Mouse (Mus musculus) intestine, embryonic 16.5 days (tissue): ENCODE results near the gene Mt3. TPM values are rescaled to one million over a fixed set of nuclear protein-coding genes. Genes with fewer than 3 reads are reported as not detected.

ENCODE experiments used
- ATAC-seq: fragments of 200-750 bp; cut with Nextera tagmentation; 2 replicates; pipeline ENCODE4 v1.8.0; 2017; ENCODE audit warnings: moderate TSS enrichment, moderate library complexity
- H3K27ac ChIP-seq: fragments of 300-500 bp; sonication (generic); 2 replicates; pipeline ENCODE4 v1.5.1; 2014; ENCODE audit warnings: mild to moderate bottlenecking, low read length
- H3K27me3 ChIP-seq: fragments of 300-500 bp; sonication (generic); replicated peaks from 2 replicates; pipeline ENCODE4 v1.6.1; 2014; ENCODE audit warnings: low read length, control low read depth, mixed read lengths; ENCODE audit not compliant: control insufficient read depth, insufficient read depth
- H3K36me3 ChIP-seq: fragments of 300-500 bp; sonication (generic); 2 replicates; pipeline ENCODE4 v1.6.1; 2014; ENCODE audit warnings: low read length, control low read depth; ENCODE audit not compliant: control insufficient read depth, insufficient read depth
- H3K4me1 ChIP-seq: fragments of 300-500 bp; sonication (generic); 2 replicates; pipeline ENCODE4 v1.6.1; 2014; ENCODE audit warnings: low read length, control low read depth, mixed read lengths; ENCODE audit not compliant: control insufficient read depth, insufficient read depth
- H3K4me2 ChIP-seq: fragments of 300-500 bp; sonication (generic); 2 replicates; pipeline ENCODE4 v1.6.1; 2014; ENCODE audit warnings: low read depth, low read length, control low read depth
- H3K4me3 ChIP-seq: fragments of 300-500 bp; sonication (generic); 2 replicates; pipeline ENCODE4 v1.5.1; 2014; ENCODE audit warnings: mild to moderate bottlenecking, low read length
- H3K9ac ChIP-seq: fragments of 300-500 bp; sonication (generic); 2 replicates; pipeline ENCODE4 v1.6.1; 2014; ENCODE audit warnings: low read depth, low read length
- H3K9me3 ChIP-seq: fragments of 300-500 bp; sonication (generic); 2 replicates; pipeline ENCODE4 v1.6.1; 2016; ENCODE audit warnings: low read length, control low read depth; ENCODE audit not compliant: control insufficient read depth
- WGBS: fragments of 180-500 bp; shearing (Covaris S2); extraction: QIAGEN DNeasy Blood & Tissue Kit; methylation state at CpG from one replicate; pipeline ENCODE4 v1.1.7; 2014; 5-methylcytosine and 5-hydroxymethylcytosine counted together
- polyA plus RNA-seq: library from polyadenylated mRNA; unstranded; fragments of >200 nt; fragmentation: Nextera tagmentation; extraction: Ambion mirVana; gene quantifications from 2 replicates; pipeline ENCODE4 v1.2.1, GENCODE M21; 2015

Gene Mt3
- polyA plus RNA-seq, 1 experiment from 2014 or later = 5.4 TPM

- Histone ChIP-seq H3K4me3 (no peak overlapping the region), H3K27ac (no peak overlapping the region), H3K36me3 (no peaks in the 10 kb centered on the region), H3K4me1 (peaks cover 27% of the 10 kb centered on the region), H3K9me3 (no peaks in the 10 kb centered on the region), H3K27me3 (peaks cover 11% of the 10 kb centered on the region), H3K4me2 (no peak overlapping the region), H3K9ac (no peak overlapping the region)
- WGBS = 67% methylated on average over 13 of the region's 13 CpGs
- ATAC-seq = no peak
Observed at GRCm38 (mm10) chr8:94189275-94190031, 37.0 kb downstream of the Mt3 start.

GRCm38 (mm10) chr8:94191101-94191691 lies 38.8 kb downstream of the Mt3 start:
- WGBS = 22% methylated on average over 21 of the region's 21 CpGs
- H3K27ac ChIP-seq = peak overlapping the region; percentile 51; the same call in 1 of the 2 replicates
- H3K4me2 ChIP-seq = peak overlapping the region; percentile 67
- ATAC-seq = peak; percentile 51
- H3K4me1 ChIP-seq = peaks cover 19% of the 10 kb centered on the region
- no peaks in the 10 kb centered on the region for H3K9me3 ChIP-seq
- no peaks in the 10 kb centered on the region for H3K36me3 ChIP-seq
- H3K4me3 ChIP-seq = peak overlapping the region; percentile 42
- H3K27me3 ChIP-seq = peaks cover 8% of the 10 kb centered on the region
- peak overlapping the region; percentile 62 for H3K9ac ChIP-seq

GRCm38 (mm10) chr8:94192926-94193325 lies 40.5 kb downstream of the Mt3 start:
- Histone ChIP-seq H3K9me3 (no peaks in the 10 kb centered on the region), H3K4me3 (no peak overlapping the region), H3K27ac (no peak overlapping the region), H3K36me3 (no peaks in the 10 kb centered on the region), H3K4me1 (peaks cover 6% of the 10 kb centered on the region; the same call in 1 of the 2 replicates), H3K4me2 (no peak overlapping the region), H3K27me3 (no peaks in the 10 kb centered on the region), H3K9ac (no peak overlapping the region)
- 78% methylated on average over 1 of the region's 1 CpGs for WGBS
- no peak for ATAC-seq

- H3K9me3 ChIP-seq = no peaks in the 10 kb centered on the region
- H3K4me2 ChIP-seq = no peak overlapping the region
- H3K9ac ChIP-seq = no peak overlapping the region
- no peak overlapping the region for H3K4me3 ChIP-seq
- no peak overlapping the region for H3K27ac ChIP-seq
- no peaks in the 10 kb centered on the region for H3K27me3 ChIP-seq
- no peak for ATAC-seq
- H3K4me1 ChIP-seq = peaks cover 6% of the 10 kb centered on the region; the same call in 1 of the 2 replicates
- no peaks in the 10 kb centered on the region for H3K36me3 ChIP-seq
- 80% methylated on average over 7 of the region's 7 CpGs for WGBS
Observed at GRCm38 (mm10) chr8:94194591-94195223, 42.3 kb downstream of the Mt3 start.

- Histone ChIP-seq H3K36me3 (no peaks in the 10 kb centered on the region), H3K4me1 (no peaks in the 10 kb centered on the region), H3K9me3 (no peaks in the 10 kb centered on the region), H3K9ac (no peak overlapping the region), H3K27ac (no peak overlapping the region), H3K27me3 (no peaks in the 10 kb centered on the region), H3K4me2 (0 out of 2 replicates have a peak overlapping the region, but pooled peaks have one; percentile 27), H3K4me3 (no peak overlapping the region)
- ATAC-seq = peak; percentile 52; the same call in 1 of the 2 replicates
- WGBS = 46% methylated on average over 10 of the region's 10 CpGs
Observed at GRCm38 (mm10) chr8:94199202-94199869, 46.9 kb downstream of the Mt3 start.

Other genes with a start within 250 kb of the Mt3 start
- 27.8 and 36.4 TPM in 2 replicates for gene Amfr, start 139.8 kb upstream of the Mt3 start, polyA plus RNA-seq
- gene Nudt21, start 115.6 kb upstream of the Mt3 start, polyA plus RNA-seq = 87.8 and 95.9 TPM in 2 replicates
- gene Ogfod1, start 115.4 kb upstream of the Mt3 start, polyA plus RNA-seq = 12.5 and 13.1 TPM in 2 replicates
- 6.8 and 8.2 TPM in 2 replicates for gene Bbs2, start 53.7 kb upstream of the Mt3 start, polyA plus RNA-seq
- 5.5 and 6.3 TPM in 2 replicates for gene Mt4, start 15.4 kb upstream of the Mt3 start, polyA plus RNA-seq
- 600 and 738 TPM in 2 replicates for gene Mt2, start 20.1 kb downstream of the Mt3 start, polyA plus RNA-seq
- gene Mt1, start 26.5 kb downstream of the Mt3 start, polyA plus RNA-seq = 3,631 and 3,684 TPM in 2 replicates
- gene Nup93, start 62.0 kb downstream of the Mt3 start, polyA plus RNA-seq = 56.9 and 66.4 TPM in 2 replicates
- gene Slc12a3, start 176.6 kb downstream of the Mt3 start, polyA plus RNA-seq = 0.05 and 0.06 TPM in 2 replicates
- 163 and 188 TPM in 2 replicates for gene Herpud1, start 233.8 kb downstream of the Mt3 start, polyA plus RNA-seq